Mouse (Mus musculus) heart, embryonic 10.5 days (tissue): ENCODE data around the gene Cdc7. TPM values are rescaled to one million over a fixed set of nuclear protein-coding genes. Genes with fewer than 3 reads are reported as not detected.

Experiments
- DNase-seq: peaks from one replicate; pipeline ENCODE4 v3.0.0-alpha.2; 2017; ENCODE audit warnings: low spot score
- H3K27ac ChIP-seq: fragments of 300-500 bp; sonication (generic); 2 replicates; pipeline ENCODE4 v1.5.1; 2016; ENCODE audit warnings: mild to moderate bottlenecking
- H3K27me3 ChIP-seq: fragments of 300-500 bp; sonication (generic); 2 replicates; pipeline ENCODE4 v1.6.1; 2016; ENCODE audit warnings: mild to moderate bottlenecking; ENCODE audit not compliant: poor library complexity, insufficient read depth, severe bottlenecking
- H3K36me3 ChIP-seq: fragments of 300-500 bp; sonication (generic); 2 replicates; pipeline ENCODE4 v1.6.1; 2016; ENCODE audit warnings: mild to moderate bottlenecking, moderate library complexity
- H3K4me1 ChIP-seq: fragments of 300-500 bp; sonication (generic); 2 replicates; pipeline ENCODE4 v1.6.1; 2016; ENCODE audit warnings: mild to moderate bottlenecking
- H3K4me3 ChIP-seq: fragments of 300-500 bp; sonication (generic); 2 replicates; pipeline ENCODE4 v1.5.1; 2016; ENCODE audit warnings: mild to moderate bottlenecking, moderate library complexity
- H3K9me3 ChIP-seq: fragments of 300-500 bp; sonication (generic); 2 replicates; pipeline ENCODE4 v1.6.1; 2016; ENCODE audit warnings: mild to moderate bottlenecking, moderate library complexity
- WGBS: fragments of 180-500 bp; shearing (Covaris S2); methylation state at CpG from one replicate; pipeline ENCODE4 v1.1.7; 2016; 5-methylcytosine and 5-hydroxymethylcytosine counted together
- polyA plus RNA-seq: library from polyadenylated mRNA; unstranded; fragments of >200 nt; fragmentation: Nextera tagmentation; extraction: Ambion mirVana; gene quantifications from 2 replicates; pipeline ENCODE4 v1.2.1, GENCODE M21; 2016

Cdc7 gene
- polyA plus RNA-seq, 1 experiment from 2014 or later = 46.6 TPM

GRCm38 (mm10) chr5:107019904-107020303, 55.8 kb downstream of the Cdc7 start:
- Histone ChIP-seq H3K4me3 (no peak overlapping the region), H3K27ac (peak overlapping the region; percentile 56; the same call in 1 of the 2 replicates), H3K27me3 (peaks cover 3% of the 10 kb centered on the region; the same call in 1 of the 2 replicates), H3K4me1 (peaks cover 40% of the 10 kb centered on the region), H3K9me3 (no peaks in the 10 kb centered on the region), H3K36me3 (no peaks in the 10 kb centered on the region)
- peak; percentile 42 for DNase-seq
- 73% methylated on average over 6 of the region's 6 CpGs for WGBS

GRCm38 (mm10) chr5:107020366-107020765, 56.2 kb downstream of the Cdc7 start:
- peak overlapping the region; percentile 56 for H3K27ac ChIP-seq
- WGBS = 53% methylated on average over 7 of the region's 7 CpGs
- no peaks in the 10 kb centered on the region for H3K9me3 ChIP-seq
- peaks cover 39% of the 10 kb centered on the region for H3K4me1 ChIP-seq
- H3K36me3 ChIP-seq = no peaks in the 10 kb centered on the region
- DNase-seq = peak; percentile 57
- H3K4me3 ChIP-seq = no peak overlapping the region
- peaks cover 3% of the 10 kb centered on the region; the same call in 1 of the 2 replicates for H3K27me3 ChIP-seq

DNA sequence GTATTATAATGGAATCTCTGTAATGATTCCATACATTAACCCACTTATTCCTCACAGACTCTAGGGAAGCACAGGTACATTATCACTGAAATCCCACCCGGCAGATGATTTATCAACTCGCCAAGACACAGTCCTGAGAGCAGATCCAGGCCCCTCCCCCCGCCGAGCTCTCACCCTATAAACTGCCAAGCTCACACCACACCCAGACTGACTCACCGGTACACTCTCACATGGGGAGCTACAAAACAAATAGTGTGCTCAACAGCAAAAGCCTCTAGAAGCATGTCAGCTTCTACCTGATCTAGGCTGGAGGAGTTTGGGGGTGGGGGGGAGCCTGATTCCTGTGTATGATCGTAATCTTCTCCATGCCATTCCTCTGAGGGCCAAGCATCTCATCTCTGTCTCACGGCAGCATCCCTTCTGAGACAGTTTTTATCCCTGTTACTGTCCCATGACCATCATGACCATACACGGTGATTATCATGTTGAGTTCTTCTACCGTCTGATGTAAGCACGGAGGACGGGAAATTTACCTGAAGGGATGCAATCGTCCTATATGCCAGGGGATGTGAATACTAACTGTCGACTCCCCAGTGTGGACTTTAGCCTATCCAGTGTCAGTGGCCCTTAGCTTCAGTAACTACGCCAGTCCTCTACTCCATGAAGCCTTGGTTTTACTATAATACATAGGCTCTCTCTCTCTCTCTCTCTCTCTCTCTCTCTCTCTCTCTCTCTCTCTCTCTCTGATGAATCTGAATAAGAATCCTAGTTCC, 57.4 kb downstream of the Cdc7 start:
- Histone ChIP-seq H3K36me3 (no peaks in the 10 kb centered on the region), H3K4me3 (no peak overlapping the region), H3K4me1 (peaks cover 31% of the 10 kb centered on the region), H3K27me3 (peaks cover 3% of the 10 kb centered on the region; the same call in 1 of the 2 replicates), H3K9me3 (no peaks in the 10 kb centered on the region), H3K27ac (0 out of 2 replicates have a peak overlapping the region, but pooled peaks have one; percentile 36)
- DNase-seq = peak; percentile 64
- 86% methylated on average over 14 of the region's 14 CpGs for WGBS

- Histone ChIP-seq H3K27ac (no peak overlapping the region), H3K36me3 (no peaks in the 10 kb centered on the region), H3K4me1 (peaks cover 31% of the 10 kb centered on the region), H3K4me3 (no peak overlapping the region), H3K9me3 (no peaks in the 10 kb centered on the region), H3K27me3 (peaks cover 3% of the 10 kb centered on the region; the same call in 1 of the 2 replicates)
- DNase-seq = no peak
- WGBS = 90% methylated on average over 3 of the region's 3 CpGs
Measured at GRCm38 (mm10) chr5:107022064-107022428, 57.9 kb downstream of the Cdc7 start.

DNA sequence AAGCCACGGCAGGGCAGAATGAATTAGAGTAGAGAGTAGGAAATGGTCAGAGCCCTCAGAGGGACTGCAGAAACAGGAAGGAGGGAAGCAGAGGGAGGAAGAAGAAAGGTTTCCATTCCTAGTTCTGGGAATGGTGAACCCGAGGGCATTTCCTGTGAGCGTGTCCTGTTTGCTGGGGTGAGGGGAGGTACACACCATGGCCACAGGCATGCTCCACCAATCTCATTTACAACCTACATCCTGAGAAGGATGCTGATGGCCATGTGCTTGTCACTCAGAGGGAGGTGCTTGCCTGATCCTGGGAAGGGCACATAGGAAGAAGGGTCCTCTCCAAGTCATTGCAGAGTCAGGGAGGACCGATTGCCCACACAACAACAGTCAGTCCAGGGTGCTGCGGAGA, 59.8 kb downstream of the Cdc7 start:
- WGBS = 52% methylated on average over 5 of the region's 5 CpGs
- DNase-seq = peak; percentile 62
- H3K27ac ChIP-seq = peak overlapping the region; percentile 59; the same call in 1 of the 2 replicates
- H3K27me3 ChIP-seq = peaks cover 3% of the 10 kb centered on the region; the same call in 1 of the 2 replicates
- no peak overlapping the region for H3K4me3 ChIP-seq
- H3K9me3 ChIP-seq = no peaks in the 10 kb centered on the region
- H3K36me3 ChIP-seq = no peaks in the 10 kb centered on the region
- H3K4me1 ChIP-seq = peaks cover 31% of the 10 kb centered on the region

GRCm38 (mm10) chr5:107025371-107025770, 61.2 kb downstream of the Cdc7 start:
- H3K36me3 ChIP-seq = no peaks in the 10 kb centered on the region
- H3K4me1 ChIP-seq = peaks cover 27% of the 10 kb centered on the region
- 0 out of 2 replicates have a peak overlapping the region, but pooled peaks have one; percentile 18 for H3K27ac ChIP-seq
- no peaks in the 10 kb centered on the region for H3K9me3 ChIP-seq
- WGBS = 84% methylated on average over 5 of the region's 5 CpGs
- no peak overlapping the region for H3K4me3 ChIP-seq
- peak; percentile 17 for DNase-seq
- H3K27me3 ChIP-seq = peaks cover 3% of the 10 kb centered on the region; the same call in 1 of the 2 replicates

DNA sequence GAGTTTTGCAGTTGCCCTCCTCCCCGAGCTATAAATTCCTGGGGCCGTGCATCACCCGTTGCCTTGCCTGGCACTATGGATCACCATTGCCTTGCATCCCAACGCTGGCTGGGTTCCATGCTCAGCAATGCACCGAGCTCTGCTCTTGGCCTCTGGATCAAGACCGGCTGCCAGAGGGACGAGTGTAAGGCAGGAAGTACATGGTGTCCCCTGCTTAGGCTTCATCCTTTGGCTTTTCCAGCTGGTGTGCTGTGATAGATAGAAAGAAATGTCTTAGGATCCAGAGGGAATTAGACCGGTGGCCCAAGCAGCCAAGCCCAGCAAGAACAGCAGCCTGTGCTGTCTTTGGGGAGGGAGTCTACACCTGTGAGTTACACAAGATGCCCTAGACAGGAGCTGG, 61.7 kb downstream of the Cdc7 start:
- peak; percentile 60 for DNase-seq
- H3K36me3 ChIP-seq = no peaks in the 10 kb centered on the region
- H3K4me1 ChIP-seq = peaks cover 22% of the 10 kb centered on the region
- H3K27me3 ChIP-seq = peaks cover 3% of the 10 kb centered on the region; the same call in 1 of the 2 replicates
- no peaks in the 10 kb centered on the region for H3K9me3 ChIP-seq
- WGBS = 81% methylated on average over 8 of the region's 8 CpGs
- 0 out of 2 replicates have a peak overlapping the region, but pooled peaks have one; percentile 18 for H3K27ac ChIP-seq
- H3K4me3 ChIP-seq = no peak overlapping the region

GRCm38 (mm10) chr5:107027616-107028015, 63.5 kb downstream of the Cdc7 start:
- 84% methylated on average over 6 of the region's 6 CpGs for WGBS
- H3K27ac ChIP-seq = no peak overlapping the region; the same call in 1 of the 2 replicates
- peaks cover 16% of the 10 kb centered on the region for H3K4me1 ChIP-seq
- H3K4me3 ChIP-seq = no peak overlapping the region
- H3K27me3 ChIP-seq = peaks cover 9% of the 10 kb centered on the region; the same call in 1 of the 2 replicates
- peak; percentile 63 for DNase-seq
- no peaks in the 10 kb centered on the region for H3K36me3 ChIP-seq
- no peaks in the 10 kb centered on the region for H3K9me3 ChIP-seq

DNA sequence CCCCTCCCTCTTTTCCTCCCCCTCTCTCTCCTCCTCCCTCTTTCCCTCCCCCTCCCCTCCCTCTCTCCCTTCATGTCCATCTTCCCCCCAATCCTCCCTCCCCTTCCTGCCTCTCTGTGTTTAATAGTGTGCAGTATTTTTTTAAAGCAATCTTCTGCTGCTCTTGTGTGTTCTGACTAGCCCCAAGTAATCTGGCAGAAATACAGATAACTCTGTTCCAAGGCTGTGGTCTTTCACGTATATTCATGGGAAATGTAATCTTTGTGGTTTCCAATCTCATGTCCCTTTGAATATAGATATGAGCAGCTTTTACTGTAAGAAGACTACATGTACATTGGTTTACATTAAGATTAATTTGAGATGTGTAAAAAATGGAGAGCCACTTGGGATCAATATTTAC, 64.4 kb downstream of the Cdc7 start:
- no peak overlapping the region for H3K4me3 ChIP-seq
- no peaks in the 10 kb centered on the region for H3K9me3 ChIP-seq
- peaks cover 9% of the 10 kb centered on the region; the same call in 1 of the 2 replicates for H3K27me3 ChIP-seq
- 34% methylated on average over 1 of the region's 1 CpGs for WGBS
- H3K27ac ChIP-seq = peak overlapping the region; percentile 3; the same call in 1 of the 2 replicates
- peak; percentile 55 for DNase-seq
- peaks cover 16% of the 10 kb centered on the region for H3K4me1 ChIP-seq
- H3K36me3 ChIP-seq = no peaks in the 10 kb centered on the region

DNA sequence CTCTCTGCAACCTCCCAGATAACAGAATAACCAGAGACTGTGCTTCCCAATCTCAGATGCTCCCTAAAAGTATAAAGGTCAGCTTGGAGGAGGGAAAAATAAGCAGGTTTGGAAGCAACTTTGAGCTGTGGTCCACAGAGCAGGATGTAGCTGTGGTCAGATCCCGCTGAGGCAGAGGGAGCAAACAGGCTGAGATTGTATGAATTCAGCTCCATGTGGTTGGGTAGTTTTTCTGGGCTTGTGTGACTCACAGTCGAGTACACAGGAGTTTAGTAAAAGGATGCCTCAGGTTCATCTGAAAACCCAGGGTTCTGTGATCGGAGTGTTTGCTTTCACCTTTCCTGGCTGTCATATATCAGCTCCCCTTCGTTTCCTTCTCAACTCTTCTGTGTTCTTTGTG, 65.7 kb downstream of the Cdc7 start:
- H3K4me3 ChIP-seq = no peak overlapping the region
- peak; percentile 38 for DNase-seq
- peaks cover 6% of the 10 kb centered on the region; the same call in 1 of the 2 replicates for H3K27me3 ChIP-seq
- peaks cover 8% of the 10 kb centered on the region; the same call in 1 of the 2 replicates for H3K4me1 ChIP-seq
- 68% methylated on average over 4 of the region's 4 CpGs for WGBS
- peak overlapping the region; percentile 7; the same call in 1 of the 2 replicates for H3K27ac ChIP-seq
- H3K36me3 ChIP-seq = no peaks in the 10 kb centered on the region
- no peaks in the 10 kb centered on the region for H3K9me3 ChIP-seq

DNA sequence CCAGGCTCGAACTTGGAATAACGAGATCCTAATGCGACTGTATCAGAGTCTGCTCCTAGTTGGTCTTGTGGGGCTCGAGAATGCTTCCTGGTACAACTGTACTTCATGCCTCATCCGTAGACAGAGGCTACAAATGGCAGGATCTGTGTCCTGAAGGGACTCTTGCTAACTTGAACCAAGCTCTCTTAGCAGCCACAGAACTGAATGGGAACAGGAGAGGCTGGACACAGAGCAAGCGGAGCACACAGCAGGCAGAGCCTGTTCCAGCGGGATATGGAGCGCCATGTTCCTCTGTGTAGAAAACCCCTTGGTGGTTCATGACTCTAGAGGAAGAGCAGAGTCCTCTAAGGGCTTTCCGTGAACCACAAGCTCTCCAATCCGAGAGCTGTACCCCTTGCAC, 66.7 kb downstream of the Cdc7 start:
- Histone ChIP-seq H3K4me3 (no peak overlapping the region), H3K4me1 (peaks cover 10% of the 10 kb centered on the region; the same call in 1 of the 2 replicates), H3K27ac (no peak overlapping the region), H3K36me3 (no peaks in the 10 kb centered on the region), H3K27me3 (peaks cover 6% of the 10 kb centered on the region; the same call in 1 of the 2 replicates), H3K9me3 (no peaks in the 10 kb centered on the region)
- peak; percentile 68 for DNase-seq
- WGBS = 87% methylated on average over 10 of the region's 10 CpGs
